Mouse (Mus musculus) urinary bladder, postnatal 10 days (tissue): ENCODE data around the gene Zrsr2.
A peak's percentile ranks its signal among the peaks of the same experiment; 100 is the strongest.

Source experiments
- DNase-seq: peaks from one replicate; pipeline ENCODE4 v3.0.0; 2022; ENCODE audit warnings: low spot score

Gene Zrsr2

DNA sequence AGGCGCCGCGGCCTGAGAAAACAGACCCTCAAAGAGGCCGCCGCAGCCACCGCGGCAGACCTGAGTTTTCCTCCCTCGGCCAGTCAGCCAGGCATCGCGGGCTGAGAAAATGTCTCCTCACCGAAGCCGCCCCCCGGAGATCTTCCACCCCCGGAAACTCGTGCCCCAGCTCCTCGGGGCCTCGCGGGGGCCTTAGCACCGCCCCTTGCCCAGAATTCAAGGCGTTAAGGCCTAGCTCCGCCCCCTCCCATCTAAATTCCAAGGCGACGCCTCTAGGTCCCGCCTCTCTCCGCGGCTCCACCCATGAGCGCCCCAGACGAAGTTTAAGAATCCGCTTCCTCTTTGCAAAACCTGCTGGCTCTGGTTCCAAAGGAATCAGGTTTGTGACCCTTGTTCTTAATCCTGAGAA is at the start of gene Zrsr2:
Zrsr2 (minus strand) TSS at position 195 of the 409 bp plus-strand sequence.
- peak; percentile 28 for DNase-seq

DNA sequence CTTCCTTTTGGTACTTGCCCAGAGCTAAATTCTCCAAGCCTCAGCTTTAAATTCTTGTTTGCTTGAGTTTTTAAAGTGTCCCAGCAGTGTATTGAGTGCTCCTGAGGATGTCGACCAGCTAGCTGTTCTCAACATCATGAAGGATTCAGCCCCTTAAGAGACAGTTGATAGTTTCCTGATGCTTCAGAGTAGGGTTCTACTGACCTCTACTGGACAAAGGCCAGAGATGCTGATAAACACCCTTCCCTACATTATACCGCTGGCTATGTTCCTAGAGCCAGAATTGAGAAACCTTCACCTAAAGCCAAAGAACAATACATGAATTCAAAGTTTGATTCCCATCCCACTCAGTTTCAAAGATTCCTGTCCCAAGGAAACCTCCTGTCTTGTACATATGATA is 46.3 kb upstream of the Zrsr2 start:
- no peak for DNase-seq

- no peak for DNase-seq
Observed at GRCm38 (mm10) chrX:163999848-164000247, 41.4 kb upstream of the Zrsr2 start.

GRCm38 (mm10) chrX:163996754-163997153 is 38.3 kb upstream of the Zrsr2 start:
- DNase-seq = no peak

DNA sequence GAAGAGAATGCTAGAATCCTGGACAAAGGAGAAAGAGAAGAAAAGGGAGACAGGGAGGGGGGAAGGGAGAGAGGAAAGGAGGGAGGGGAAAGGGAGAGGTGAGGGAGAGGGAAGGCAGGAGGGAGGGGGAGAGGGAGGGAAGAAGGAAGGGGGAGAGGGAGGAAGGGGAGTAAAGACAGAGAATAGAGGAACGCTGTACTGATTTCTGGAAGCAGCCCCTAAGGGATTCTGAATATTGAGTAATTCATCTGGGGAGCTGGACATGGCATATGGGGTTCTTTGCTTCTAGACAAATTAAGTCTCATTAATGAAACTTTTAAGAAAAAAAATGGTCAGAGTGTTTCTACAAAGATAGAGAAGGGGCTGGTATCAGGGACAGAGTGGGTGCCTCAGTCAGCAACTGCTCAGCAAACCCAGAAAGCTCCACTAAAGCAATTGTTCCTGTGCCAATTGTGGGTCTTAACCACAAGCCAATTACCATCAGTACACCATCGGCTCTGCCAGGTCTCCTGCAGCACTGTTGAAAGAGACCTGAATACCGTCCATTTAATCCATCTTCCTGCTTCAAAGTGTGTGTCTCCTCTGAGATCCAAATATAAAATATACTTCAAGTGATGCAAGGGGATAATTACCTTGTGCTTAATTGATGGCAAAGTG is 29.4 kb upstream of the Zrsr2 start:
- no peak for DNase-seq

DNA sequence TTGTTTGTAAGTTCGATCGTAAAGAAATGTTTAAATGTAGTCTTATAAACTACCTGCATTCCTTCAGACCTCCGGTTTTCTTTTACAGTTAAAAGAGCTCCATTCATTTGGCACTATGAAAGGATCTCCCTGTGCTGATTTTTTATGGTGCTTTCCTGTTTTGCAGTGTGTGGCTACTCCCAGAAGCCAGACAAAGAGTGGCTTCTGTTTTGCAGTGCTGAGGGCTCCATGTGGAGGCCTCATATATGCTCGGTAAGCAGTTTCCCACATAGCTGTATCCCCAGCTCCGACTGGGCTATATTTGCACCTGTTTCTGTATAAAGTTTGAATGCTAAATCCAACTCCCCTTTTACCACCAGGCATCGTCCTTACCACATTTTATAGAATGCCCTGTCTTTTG is 23.7 kb upstream of the Zrsr2 start:
- DNase-seq = no peak

DNA sequence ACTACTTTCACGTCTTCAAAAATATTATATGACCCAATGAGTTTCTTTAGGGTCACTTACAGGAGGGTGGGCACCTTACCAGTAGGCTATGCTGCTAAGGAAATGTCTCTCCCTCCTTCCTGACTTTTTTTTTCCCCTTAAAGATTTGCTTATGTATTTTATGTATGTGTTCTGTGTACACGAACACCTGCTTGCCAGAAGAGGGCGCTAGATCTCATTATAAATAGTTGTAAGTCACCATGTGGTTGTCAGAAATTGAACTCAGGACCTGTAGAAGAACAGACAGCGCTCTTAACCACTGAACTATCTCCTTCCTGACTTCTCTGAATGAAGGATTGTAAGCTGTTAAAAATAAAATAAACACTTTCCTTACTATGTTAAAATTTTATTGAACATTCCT is 23.0 kb upstream of the Zrsr2 start:
- DNase-seq = no peak

DNA sequence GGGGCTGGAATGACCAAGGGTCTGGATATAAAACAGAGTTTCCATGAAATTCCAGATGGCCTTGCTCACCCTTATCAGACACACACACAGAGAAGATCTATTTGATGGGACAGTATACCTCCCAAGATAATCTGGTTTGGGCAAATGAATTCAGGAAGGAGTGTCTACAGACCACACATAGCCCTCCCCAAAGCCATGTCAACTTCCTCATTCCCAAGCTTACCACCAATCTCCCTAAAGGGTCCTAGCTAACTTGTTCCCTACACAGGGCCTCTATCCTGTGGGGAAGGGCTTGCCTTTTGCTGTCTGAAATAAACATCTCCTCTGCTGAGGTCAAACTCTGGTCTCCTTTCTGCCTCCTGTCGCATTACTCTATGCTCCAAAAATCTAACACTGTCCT is 22.6 kb upstream of the Zrsr2 start:
- DNase-seq = no peak

DNA sequence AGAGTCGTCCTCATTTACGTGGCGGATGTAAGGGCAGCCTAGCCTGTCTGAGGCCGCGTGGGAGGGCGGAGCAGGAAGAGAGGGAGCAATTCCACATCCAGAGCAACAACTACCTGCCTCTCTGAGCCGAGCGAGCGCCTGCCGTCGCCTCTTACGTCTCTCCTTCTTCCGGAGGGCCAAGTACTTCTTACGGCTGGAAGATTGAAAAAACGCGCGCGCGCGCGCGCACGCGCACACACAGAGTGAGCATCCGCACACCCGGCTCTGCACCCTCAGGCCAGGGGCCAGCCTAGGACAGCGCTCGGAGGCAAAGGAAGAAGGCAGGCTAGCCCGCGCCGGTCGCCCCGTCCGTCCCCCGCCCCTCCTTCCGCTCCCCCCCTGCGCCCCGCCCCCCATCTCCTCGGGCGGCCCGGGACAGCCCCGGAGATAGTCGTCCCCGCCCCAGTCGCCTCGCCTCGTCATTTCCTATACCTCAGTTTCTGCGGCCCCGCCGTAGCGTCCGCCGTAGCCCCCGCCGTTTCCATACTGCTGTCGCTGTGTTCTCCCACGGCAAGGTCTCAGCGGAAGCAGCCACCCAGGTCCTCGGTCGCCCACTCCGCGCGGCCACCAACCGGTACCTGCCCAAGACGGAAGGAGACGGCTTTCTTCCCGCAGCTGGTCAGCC is 526 bp downstream of the Zrsr2 start:
- peak; percentile 13 for DNase-seq

DNA sequence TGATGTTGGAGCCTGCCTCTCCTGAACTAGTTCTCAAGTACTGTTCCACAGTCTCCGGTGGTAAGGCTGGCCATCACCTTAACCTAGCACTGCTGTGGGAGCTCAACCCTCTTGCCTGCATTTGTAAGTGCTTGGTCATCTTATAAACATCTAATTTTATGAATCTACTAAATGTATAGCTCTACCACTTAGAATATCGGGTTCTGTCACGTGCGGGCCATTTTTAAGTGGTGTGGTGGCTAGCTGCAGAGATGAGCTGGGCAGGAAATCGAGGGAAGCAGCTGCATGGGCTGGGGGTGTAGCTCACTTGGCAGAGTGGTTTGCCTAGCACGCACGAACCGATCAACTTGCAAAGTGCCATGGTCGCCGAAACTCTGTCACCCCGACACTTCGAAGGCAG is 1.1 kb downstream of the Zrsr2 start:
- DNase-seq = no peak

DNA sequence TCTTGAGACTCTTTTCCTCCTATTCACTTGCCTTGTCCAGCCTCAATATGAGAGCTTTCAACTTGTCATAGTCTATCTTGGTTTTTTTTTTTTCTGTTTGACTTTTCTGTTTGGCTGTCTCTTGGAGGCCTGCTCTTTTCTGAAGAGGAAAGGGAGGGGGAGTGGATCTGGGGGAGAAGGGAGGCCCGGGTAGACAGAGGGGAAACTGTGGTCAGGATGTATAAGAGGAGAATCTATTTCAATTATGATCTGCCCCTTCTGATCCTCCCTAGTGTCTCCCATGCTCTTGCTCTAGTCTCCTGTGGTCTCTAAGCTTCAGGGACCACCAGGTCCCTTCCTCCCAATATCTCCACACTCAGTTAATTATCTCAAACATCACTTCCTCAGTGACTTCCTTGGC is 6.8 kb downstream of the Zrsr2 start:
- no peak for DNase-seq

GRCm38 (mm10) chrX:163944381-163944780 is 14.1 kb downstream of the Zrsr2 start:
- no peak for DNase-seq

DNA sequence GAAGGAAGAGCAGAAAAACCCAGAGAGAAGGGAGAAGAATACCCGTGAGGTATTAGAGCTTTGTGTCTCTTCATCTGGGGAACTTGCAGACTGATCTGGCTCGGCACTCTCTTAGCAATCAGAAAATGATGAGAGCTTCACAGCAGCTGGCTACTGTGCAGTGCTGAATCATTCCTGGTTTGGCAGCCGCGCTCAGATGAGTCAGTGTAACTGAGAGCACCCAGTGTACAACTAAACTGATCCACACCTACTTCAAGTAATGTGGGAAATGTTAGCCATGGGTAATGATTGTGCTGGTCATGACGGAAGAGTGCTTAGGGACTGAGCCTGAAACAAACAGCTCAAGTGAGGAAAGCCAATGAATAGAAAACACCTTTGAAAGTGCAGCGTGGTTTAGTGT is 19.9 kb downstream of the Zrsr2 start:
- DNase-seq = no peak

DNA sequence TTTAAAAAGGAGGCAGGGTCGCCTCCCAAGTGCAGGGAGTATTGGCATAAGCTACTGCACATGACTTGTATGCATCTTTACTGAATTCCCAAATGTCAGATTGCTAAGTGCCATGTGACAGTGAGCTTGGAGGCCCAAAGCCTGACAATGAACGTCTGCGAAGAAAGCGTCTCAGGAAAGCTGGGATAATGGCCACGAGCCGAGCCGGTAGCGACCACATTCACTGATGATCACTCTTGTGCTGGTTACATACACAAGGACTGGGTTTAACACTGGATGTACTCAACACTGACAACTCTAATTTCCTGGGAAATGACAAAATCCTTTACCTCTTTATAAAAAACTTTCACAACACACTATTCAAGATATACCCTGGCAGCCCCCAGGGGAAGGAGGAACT is 23.7 kb downstream of the Zrsr2 start:
- no peak for DNase-seq

- no peak for DNase-seq
Observed at GRCm38 (mm10) chrX:163929550-163929949, 28.9 kb downstream of the Zrsr2 start.

GRCm38 (mm10) chrX:163912791-163913190 is 45.7 kb downstream of the Zrsr2 start:
- no peak for DNase-seq

GRCm38 (mm10) chrX:163909381-163909780 is 49.1 kb downstream of the Zrsr2 start:
- DNase-seq = no peak

DNA sequence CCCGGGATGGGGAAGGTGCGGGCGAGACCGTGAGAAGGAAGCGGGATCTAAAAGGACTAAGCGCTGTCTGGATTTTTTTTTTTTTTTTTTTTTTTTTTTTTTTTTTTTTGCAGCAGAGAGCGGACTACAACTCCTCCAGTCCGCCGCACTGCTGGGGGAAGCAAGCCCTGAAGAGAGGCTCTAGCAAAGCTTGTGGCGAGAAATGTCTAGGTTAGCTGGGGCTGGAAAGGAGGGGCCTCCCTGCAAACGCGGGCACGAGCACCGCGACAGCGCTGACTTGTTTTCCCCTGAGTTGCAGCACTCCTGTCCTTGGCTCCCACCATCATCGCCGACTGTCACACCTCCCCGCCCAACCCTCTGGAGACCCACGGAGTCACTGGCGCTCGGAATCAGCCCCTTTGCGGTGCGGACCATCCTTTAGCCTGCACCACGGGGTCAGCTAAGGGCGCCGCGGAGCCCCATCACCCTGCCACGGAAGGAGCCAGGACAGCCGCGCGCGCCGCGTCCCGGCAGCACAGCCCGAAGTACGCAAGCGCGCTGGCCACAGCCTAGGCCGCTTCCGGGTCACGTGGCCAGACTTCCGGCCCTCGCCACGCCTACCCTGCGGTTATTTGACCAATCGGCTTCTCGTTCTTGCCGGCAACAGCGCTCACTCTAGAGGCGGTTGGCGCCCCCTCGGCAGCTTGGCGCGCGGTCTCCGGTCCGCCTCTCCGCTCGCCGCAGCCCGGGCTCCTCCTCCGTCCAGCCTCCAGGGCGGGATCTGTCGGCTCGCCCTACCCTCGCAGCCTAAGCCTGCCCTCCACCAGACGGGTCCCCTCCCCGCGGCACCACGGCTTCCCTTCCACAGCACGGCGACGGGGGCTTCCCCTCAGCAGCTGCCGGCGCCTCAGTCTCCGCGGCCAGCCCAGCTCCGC is 49.9 kb downstream of the Zrsr2 start, which contains the start of gene Ap1s2:
Ap1s2 (plus strand) TSS at position 681 of the 914 bp plus-strand sequence.
- DNase-seq = peak; percentile 63

DNA sequence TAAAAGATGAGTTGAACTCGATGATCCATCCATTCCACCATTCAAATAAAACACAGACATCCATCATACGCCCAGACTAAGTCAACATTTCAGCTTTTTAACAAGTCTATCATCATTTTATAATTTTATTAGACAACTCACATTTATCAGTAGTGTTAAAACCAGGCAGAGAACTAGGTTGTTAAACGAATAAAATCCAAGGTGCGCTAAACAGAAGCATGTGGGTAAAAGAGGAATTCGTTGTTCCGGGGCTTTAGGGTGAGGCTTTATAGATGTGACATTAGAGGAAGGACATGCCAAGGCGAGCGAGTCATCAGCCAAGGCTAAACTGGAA is 50.5 kb downstream of the Zrsr2 start:
- DNase-seq = no peak

GRCm38 (mm10) chrX:163906861-163907260 is 51.6 kb downstream of the Zrsr2 start:
- DNase-seq = no peak

GRCm38 (mm10) chrX:163899431-163900020 is 58.9 kb downstream of the Zrsr2 start:
- DNase-seq = no peak

GRCm38 (mm10) chrX:163897354-163897753 is 61.1 kb downstream of the Zrsr2 start:
- DNase-seq = no peak
